Mouse (Mus musculus) spleen, postnatal 0 days (tissue): ENCODE measurements around the gene Dpep2nb. TPM values are rescaled to one million over a fixed set of nuclear protein-coding genes. Genes with fewer than 3 reads are reported as not detected.

Experiments used
- polyA plus RNA-seq: library from polyadenylated mRNA; unstranded; fragments of >200 nt; fragmentation: Nextera tagmentation; extraction: Ambion mirVana; gene quantifications from 2 replicates; pipeline ENCODE4 v1.2.1, GENCODE M21; 2015

Dpep2nb gene
- not detected in 2 replicates for polyA plus RNA-seq

GRCm38 (mm10) chr8:106005875-106006274 is at the start of gene Dpep2nb:
Gene Dpep2nb (minus strand): TSS chr8:106005975.

GRCm38 (mm10) chr8:106011643-106011986 is 5.8 kb upstream of the Dpep2nb start, which contains the start of gene Ddx28:
Gene Ddx28 (minus strand): TSS chr8:106011882.

GRCm38 (mm10) chr8:105990856-105991387 is 14.9 kb downstream of the Dpep2nb start, which contains the start of gene Dus2:
Gene Dus2 (plus strand): TSS chr8:105991337.

GRCm38 (mm10) chr8:105979325-105979724 is 26.4 kb downstream of the Dpep2nb start, which contains the start of gene Dpep3:
Gene Dpep3 (minus strand): TSS chr8:105979429.

GRCm38 (mm10) chr8:105965905-105966341 is 39.9 kb downstream of the Dpep2nb start, which contains the start of gene Slc12a4:
Gene Slc12a4 (minus strand): TSS chr8:105966097.

Other genes with a start within 250 kb of the Dpep2nb start
- 3.8 and 4.0 TPM in 2 replicates for gene Gfod2, start 247.3 kb downstream of the Dpep2nb start, polyA plus RNA-seq
- 43.9 and 49.2 TPM in 2 replicates for gene Ranbp10, start 178.6 kb downstream of the Dpep2nb start, polyA plus RNA-seq
- 0.22 and 0.23 TPM in 2 replicates for gene Tsnaxip1, start 178.2 kb downstream of the Dpep2nb start, polyA plus RNA-seq
- 21.0 and 21.1 TPM in 2 replicates for gene Cenpt, start 152.7 kb downstream of the Dpep2nb start, polyA plus RNA-seq
- gene Thap11, start 150.8 kb downstream of the Dpep2nb start, polyA plus RNA-seq: 33.8 and 34.9 TPM in 2 replicates
- gene Nutf2, start 145.4 kb downstream of the Dpep2nb start, polyA plus RNA-seq: 125 and 144 TPM in 2 replicates
- gene Edc4, start 125.1 kb downstream of the Dpep2nb start, polyA plus RNA-seq: 16.4 and 18.2 TPM in 2 replicates
- gene Nrn1l, start 112.4 kb downstream of the Dpep2nb start, polyA plus RNA-seq: 0.46 TPM in 1 of 2 replicates, not detected in the other
- gene Pskh1, start 105.5 kb downstream of the Dpep2nb start, polyA plus RNA-seq: 12.7 and 15.0 TPM in 2 replicates
- gene Ctrl, start 72.1 kb downstream of the Dpep2nb start, polyA plus RNA-seq: 1.4 and 4.2 TPM in 2 replicates
- gene Psmb10, start 67.5 kb downstream of the Dpep2nb start, polyA plus RNA-seq: 77.1 and 84.1 TPM in 2 replicates
- 0.82 and 1.0 TPM in 2 replicates for gene Lcat, start 62.6 kb downstream of the Dpep2nb start, polyA plus RNA-seq
- 12.0 and 12.9 TPM in 2 replicates for gene Slc12a4, start 39.9 kb downstream of the Dpep2nb start, polyA plus RNA-seq
- gene Dpep3, start 26.5 kb downstream of the Dpep2nb start, polyA plus RNA-seq: not detected in 2 replicates
- 14.1 and 14.8 TPM in 2 replicates for gene Dus2, start 14.6 kb downstream of the Dpep2nb start, polyA plus RNA-seq
- 9.3 and 9.8 TPM in 2 replicates for gene Ddx28, start 5.9 kb upstream of the Dpep2nb start, polyA plus RNA-seq
- 6.7 and 6.9 TPM in 2 replicates for gene Nfatc3, start 52.9 kb upstream of the Dpep2nb start, polyA plus RNA-seq
- 0.51 and 0.56 TPM in 2 replicates for gene Esrp2, start 131.0 kb upstream of the Dpep2nb start, polyA plus RNA-seq
- 7.2 and 9.4 TPM in 2 replicates for gene Pla2g15, start 144.4 kb upstream of the Dpep2nb start, polyA plus RNA-seq
- 10.7 and 12.3 TPM in 2 replicates for gene Slc7a6, start 162.9 kb upstream of the Dpep2nb start, polyA plus RNA-seq
- 18.3 and 20.0 TPM in 2 replicates for gene Slc7a6os, start 205.0 kb upstream of the Dpep2nb start, polyA plus RNA-seq
- gene Prmt7, start 205.0 kb upstream of the Dpep2nb start, polyA plus RNA-seq: 22.3 and 25.3 TPM in 2 replicates